Mouse (Mus musculus) heart, embryonic 16.5 days (tissue): Measurements from ENCODE around the gene Colgalt1. TPM values are rescaled to one million over a fixed set of nuclear protein-coding genes. Genes with fewer than 3 reads are reported as not detected.

ENCODE experiments used
- ATAC-seq: fragments of 200-750 bp; cut with Nextera tagmentation; replicated peaks from 2 replicates; pipeline ENCODE4 v1.8.0; 2017; ENCODE audit warnings: moderate number of reproducible peaks; ENCODE audit not compliant: insufficient read depth, low FRiP score; ENCODE audit errors: extremely low read depth
- H3K27ac ChIP-seq: fragments of 300-500 bp; sonication (generic); 2 replicates; pipeline ENCODE4 v1.5.1; 2014; ENCODE audit warnings: mild to moderate bottlenecking, low read length, control low read depth, moderate library complexity
- H3K27me3 ChIP-seq: fragments of 300-500 bp; sonication (generic); 2 replicates; pipeline ENCODE4 v1.6.1; 2014; ENCODE audit warnings: low read length, mixed read lengths; ENCODE audit not compliant: control insufficient read depth, insufficient read depth
- H3K36me3 ChIP-seq: fragments of 300-500 bp; sonication (generic); 2 replicates; pipeline ENCODE4 v1.6.1; 2014; ENCODE audit not compliant: control insufficient read depth, insufficient read depth
- H3K4me1 ChIP-seq: fragments of 300-500 bp; sonication (generic); 2 replicates; pipeline ENCODE4 v1.6.1; 2014; ENCODE audit warnings: low read length, mixed read lengths; ENCODE audit not compliant: control insufficient read depth, insufficient read depth
- H3K4me2 ChIP-seq: fragments of 300-500 bp; sonication (generic); 2 replicates; pipeline ENCODE4 v1.6.1; 2014; ENCODE audit warnings: low read depth, mild to moderate bottlenecking, control low read depth, low read length
- H3K4me3 ChIP-seq: fragments of 300-500 bp; sonication (generic); 2 replicates; pipeline ENCODE4 v1.5.1; 2014; ENCODE audit warnings: mild to moderate bottlenecking, control low read depth, low read length
- H3K9ac ChIP-seq: fragments of 300-500 bp; sonication (generic); 2 replicates; pipeline ENCODE4 v1.6.1; 2014; ENCODE audit warnings: low read length, control low read depth
- H3K9me3 ChIP-seq: fragments of 300-500 bp; sonication (generic); replicated peaks from 2 replicates; pipeline ENCODE4 v1.6.1; 2016; ENCODE audit warnings: low read length; ENCODE audit not compliant: control insufficient read depth
- WGBS: fragments of 180-500 bp; shearing (Covaris S2); extraction: QIAGEN DNeasy Blood & Tissue Kit; methylation state at CpG from one replicate; pipeline ENCODE4 v1.1.7; 2014; 5-methylcytosine and 5-hydroxymethylcytosine counted together
- polyA plus RNA-seq: library from polyadenylated mRNA; unstranded; fragments of >200 nt; fragmentation: Nextera tagmentation; extraction: Ambion mirVana; gene quantifications from 2 replicates; pipeline ENCODE4 v1.2.1, GENCODE M21; 2015

Colgalt1 gene
- polyA plus RNA-seq, 1 experiment from 2014 or later = 54.4 TPM

- no peaks in the 10 kb centered on the region for H3K9me3 ChIP-seq
- ATAC-seq = peak; percentile 50
- peaks cover 37% of the 10 kb centered on the region for H3K4me1 ChIP-seq
- no peaks in the 10 kb centered on the region for H3K36me3 ChIP-seq
- peak overlapping the region; percentile 73 for H3K9ac ChIP-seq
- no peaks in the 10 kb centered on the region for H3K27me3 ChIP-seq
- WGBS = 3% methylated on average over 51 of the region's 51 CpGs
- H3K27ac ChIP-seq = peak overlapping the region; percentile 81
- H3K4me3 ChIP-seq = peak overlapping the region; percentile 62
- peak overlapping the region; percentile 96 for H3K4me2 ChIP-seq
Observed at GRCm38 (mm10) chr8:71569366-71570290, 41.2 kb upstream of the Colgalt1 start.

GRCm38 (mm10) chr8:71570291-71570954 lies 40.4 kb upstream of the Colgalt1 start:
- Histone ChIP-seq H3K27me3 (no peaks in the 10 kb centered on the region), H3K9me3 (no peaks in the 10 kb centered on the region), H3K4me3 (peak overlapping the region; percentile 62), H3K27ac (peak overlapping the region; percentile 64), H3K36me3 (no peaks in the 10 kb centered on the region), H3K9ac (peak overlapping the region; percentile 73), H3K4me1 (peaks cover 38% of the 10 kb centered on the region), H3K4me2 (peak overlapping the region; percentile 96)
- ATAC-seq = peak; percentile 73
- under 1% methylated on average over 41 of the region's 41 CpGs for WGBS

- Histone ChIP-seq H3K4me2 (no peak overlapping the region), H3K9me3 (no peaks in the 10 kb centered on the region), H3K4me1 (peaks cover 38% of the 10 kb centered on the region), H3K4me3 (no peak overlapping the region), H3K36me3 (no peaks in the 10 kb centered on the region), H3K9ac (no peak overlapping the region), H3K27me3 (no peaks in the 10 kb centered on the region), H3K27ac (no peak overlapping the region)
- WGBS = 84% methylated on average over 2 of the region's 2 CpGs
- ATAC-seq = no peak
Observed at GRCm38 (mm10) chr8:71572077-71572476, 38.7 kb upstream of the Colgalt1 start.

GRCm38 (mm10) chr8:71572847-71573633 lies 37.8 kb upstream of the Colgalt1 start:
- 0 out of 2 replicates have a peak overlapping the region, but pooled peaks have one; percentile 7 for H3K27ac ChIP-seq
- ATAC-seq = no peak
- WGBS = 64% methylated on average over 9 of the region's 9 CpGs
- no peaks in the 10 kb centered on the region for H3K9me3 ChIP-seq
- H3K27me3 ChIP-seq = no peaks in the 10 kb centered on the region
- H3K9ac ChIP-seq = peak overlapping the region; percentile 30; the same call in 1 of the 2 replicates
- H3K36me3 ChIP-seq = no peaks in the 10 kb centered on the region
- 0 out of 2 replicates have a peak overlapping the region, but pooled peaks have one; percentile 10 for H3K4me2 ChIP-seq
- no peak overlapping the region for H3K4me3 ChIP-seq
- peaks cover 38% of the 10 kb centered on the region for H3K4me1 ChIP-seq

- no peak overlapping the region for H3K9ac ChIP-seq
- no peaks in the 10 kb centered on the region for H3K36me3 ChIP-seq
- H3K27ac ChIP-seq = no peak overlapping the region
- H3K27me3 ChIP-seq = no peaks in the 10 kb centered on the region
- 57% methylated on average over 7 of the region's 7 CpGs for WGBS
- ATAC-seq = no peak
- no peak overlapping the region for H3K4me3 ChIP-seq
- H3K4me1 ChIP-seq = peaks cover 25% of the 10 kb centered on the region
- H3K4me2 ChIP-seq = no peak overlapping the region
- H3K9me3 ChIP-seq = no peaks in the 10 kb centered on the region
Observed at GRCm38 (mm10) chr8:71574426-71574825, 36.4 kb upstream of the Colgalt1 start.

GRCm38 (mm10) chr8:71575020-71575419 lies 35.8 kb upstream of the Colgalt1 start:
- Histone ChIP-seq H3K4me3 (no peak overlapping the region), H3K36me3 (no peaks in the 10 kb centered on the region), H3K4me2 (no peak overlapping the region), H3K9ac (no peak overlapping the region), H3K27me3 (no peaks in the 10 kb centered on the region), H3K9me3 (no peaks in the 10 kb centered on the region), H3K27ac (no peak overlapping the region), H3K4me1 (peaks cover 24% of the 10 kb centered on the region)
- 35% methylated on average over 1 of the region's 1 CpGs for WGBS
- ATAC-seq = no peak

GRCm38 (mm10) chr8:71577856-71578387 lies 32.9 kb upstream of the Colgalt1 start:
- Histone ChIP-seq H3K27ac (no peak overlapping the region), H3K9me3 (no peaks in the 10 kb centered on the region), H3K4me3 (no peak overlapping the region), H3K27me3 (no peaks in the 10 kb centered on the region), H3K36me3 (peaks cover 6% of the 10 kb centered on the region), H3K9ac (no peak overlapping the region), H3K4me1 (peaks cover 7% of the 10 kb centered on the region; the same call in 1 of the 2 replicates), H3K4me2 (no peak overlapping the region)
- ATAC-seq = no peak
- WGBS = 48% methylated on average over 4 of the region's 4 CpGs

- H3K4me3 ChIP-seq = no peak overlapping the region
- ATAC-seq = no peak
- H3K4me2 ChIP-seq = no peak overlapping the region
- 0 out of 2 replicates have a peak, but pooled peaks cover 2% of the 10 kb centered on the region for H3K4me1 ChIP-seq
- H3K27me3 ChIP-seq = no peaks in the 10 kb centered on the region
- WGBS = 71% methylated on average over 1 of the region's 1 CpGs
- H3K36me3 ChIP-seq = peaks cover 6% of the 10 kb centered on the region
- no peaks in the 10 kb centered on the region for H3K9me3 ChIP-seq
- no peak overlapping the region for H3K27ac ChIP-seq
- no peak overlapping the region for H3K9ac ChIP-seq
Observed at GRCm38 (mm10) chr8:71579009-71579408, 31.8 kb upstream of the Colgalt1 start.
